Mouse (Mus musculus): ENCODE data around the gene Filip1l.
"Not testable (repeated sequence)": the region's sequence is repeated elsewhere in the genome, so short reads cannot be mapped to it uniquely, and the experiment has no call there.

Gene Filip1l

DNA sequence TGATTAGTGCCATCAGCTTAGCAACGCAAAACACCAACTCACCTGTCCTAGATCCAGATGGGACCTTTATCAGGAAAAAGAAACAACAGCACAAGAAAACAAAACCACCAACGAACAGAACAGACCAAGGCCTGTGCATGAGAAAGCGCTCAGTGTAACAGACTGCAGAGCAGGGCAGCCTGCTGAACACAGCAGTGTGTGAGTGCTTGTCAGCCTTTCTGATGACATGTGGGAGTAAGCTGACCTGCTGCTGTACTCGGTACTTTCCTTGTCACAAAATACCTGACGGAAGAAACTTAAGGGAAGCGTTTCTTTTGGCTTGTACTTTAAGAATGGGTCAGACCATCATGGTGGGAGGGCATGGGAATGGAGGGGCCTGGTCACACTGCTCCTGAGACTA lies 3.6 kb downstream of the Filip1l start:
- DNase-seq, result no peak

DNA sequence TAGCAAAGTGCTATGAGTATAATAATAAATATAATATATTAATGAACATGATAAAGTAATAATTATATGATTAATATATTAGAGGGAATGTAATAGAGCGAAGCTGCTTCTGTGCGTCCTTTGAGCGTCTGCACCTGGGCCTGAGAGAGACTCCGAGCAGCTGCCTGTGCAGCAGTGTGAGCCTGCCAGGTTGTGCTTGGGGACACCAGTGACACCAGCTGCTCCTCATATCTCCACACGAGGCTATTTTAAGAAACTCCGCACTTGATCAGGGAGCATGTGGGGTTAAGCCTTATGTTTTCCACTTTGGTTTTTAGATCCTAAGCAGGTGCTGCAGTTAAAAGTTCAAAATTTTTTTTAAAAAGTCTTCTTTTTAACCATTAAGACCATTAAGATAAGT lies 4.1 kb downstream of the Filip1l start:
- no peak for DNase-seq

DNA sequence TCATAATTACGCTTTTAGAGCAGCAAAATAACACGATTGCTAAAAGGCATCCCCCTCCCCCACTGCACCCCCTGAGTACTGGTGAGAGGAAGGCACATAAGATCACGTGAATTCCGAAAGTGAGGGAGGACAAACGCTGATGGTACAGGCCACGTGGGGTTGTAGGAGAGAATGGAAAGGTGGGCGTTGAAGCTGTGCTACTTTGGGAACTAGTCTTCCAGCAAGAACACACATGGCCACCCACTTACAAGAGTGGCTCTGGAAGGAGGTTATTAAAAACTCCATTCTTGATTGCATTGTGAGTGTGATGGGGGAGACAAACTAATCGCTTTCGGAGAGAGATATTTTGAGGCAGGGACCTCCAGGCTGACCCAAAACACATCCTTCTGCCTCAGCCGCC lies 6.4 kb downstream of the Filip1l start:
- no peak for DNase-seq

DNA sequence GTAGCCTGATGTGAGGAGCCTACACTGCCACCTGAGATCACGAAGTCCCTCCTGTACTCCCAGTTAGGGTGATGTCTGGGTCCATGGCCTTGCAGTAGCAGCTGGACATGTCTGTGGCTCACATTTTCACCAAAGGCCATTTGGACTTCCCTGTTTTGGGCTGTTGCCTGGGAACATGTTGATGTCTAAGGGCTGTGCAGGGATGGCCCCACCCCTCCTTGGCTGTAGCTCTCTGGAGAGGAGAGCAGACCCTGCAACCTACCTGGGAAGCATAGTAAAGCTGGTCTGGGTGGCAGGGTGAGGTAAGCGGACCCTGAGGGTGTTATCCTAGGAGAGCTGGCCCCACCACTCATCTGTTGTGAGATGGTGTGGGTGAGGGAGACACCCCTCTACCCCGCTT lies 7.9 kb downstream of the Filip1l start:
- no peak for DNase-seq

DNA sequence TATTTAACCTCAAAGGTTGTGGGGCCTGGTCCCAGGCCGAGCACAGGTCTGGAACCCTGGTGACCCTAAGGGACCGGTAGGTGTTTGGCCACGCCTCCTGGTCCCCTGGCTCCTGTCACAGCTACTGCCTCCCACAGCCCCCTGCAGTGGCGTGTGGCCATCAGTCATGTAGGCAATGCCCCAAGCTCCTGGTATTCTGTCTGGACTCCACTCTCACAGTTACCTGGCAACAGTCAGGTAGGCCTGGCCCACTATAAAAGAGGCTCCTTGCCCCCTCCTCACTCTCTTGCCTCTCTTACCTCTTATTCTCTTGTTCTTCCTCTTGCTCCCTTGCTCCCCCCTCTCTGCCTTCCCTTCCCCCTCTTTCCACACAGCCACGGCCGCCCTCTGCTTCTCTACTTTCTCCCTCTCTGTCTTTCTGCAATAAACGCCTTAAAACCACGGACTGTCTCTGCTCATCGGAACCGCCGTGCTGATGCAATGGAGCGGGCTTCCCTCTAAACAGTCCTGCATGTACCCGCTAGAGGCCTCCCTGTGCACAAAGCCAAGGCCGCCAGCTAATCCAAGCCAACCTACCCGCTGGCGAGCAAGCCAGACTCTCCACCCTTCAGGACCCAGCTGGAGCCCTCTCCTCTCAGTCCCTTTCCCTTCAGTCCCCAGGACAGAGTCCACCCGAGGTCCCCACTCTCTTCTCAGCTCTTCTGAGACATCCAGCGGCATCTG lies 9.9 kb downstream of the Filip1l start:
- peak; percentile 75 to 84 for DNase-seq

DNA sequence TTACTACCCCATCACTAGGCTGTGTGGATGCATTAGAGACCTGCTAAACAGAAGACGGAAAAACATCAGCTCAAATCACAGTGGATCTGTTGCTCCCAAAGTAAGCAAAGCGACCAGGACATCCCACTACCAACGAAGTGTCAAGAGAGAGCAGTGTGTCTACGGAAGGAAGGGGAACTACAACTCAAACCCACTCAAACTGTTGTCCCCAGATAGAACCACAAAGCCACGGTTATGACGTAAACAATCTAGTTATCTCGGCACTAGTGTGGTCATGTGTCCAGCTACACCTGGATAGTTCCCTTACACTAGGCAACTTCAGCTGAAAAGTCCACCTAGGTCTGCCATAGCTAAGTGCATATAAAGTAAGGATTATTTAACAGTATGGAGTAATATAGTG lies 11.6 kb downstream of the Filip1l start:
- no peak for DNase-seq

DNA sequence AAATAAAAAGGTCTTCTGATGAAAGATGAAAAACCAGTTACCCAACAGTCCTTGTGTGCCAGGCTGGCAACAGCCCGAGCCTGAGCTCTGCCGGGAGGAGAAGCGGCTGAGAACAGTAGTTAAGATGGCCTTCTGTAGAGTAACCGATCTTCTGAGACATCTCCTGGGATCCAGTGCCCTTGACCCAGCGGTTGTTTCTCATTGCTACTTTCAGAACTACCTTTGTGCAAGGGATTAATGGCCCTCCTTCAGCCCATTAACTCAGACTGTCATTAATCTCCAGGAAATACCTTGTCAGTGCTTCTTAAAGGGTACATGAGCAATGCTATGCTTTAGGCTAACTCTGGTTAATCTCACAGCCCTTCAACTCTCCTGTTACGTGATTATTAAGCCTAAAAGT lies 13.2 kb downstream of the Filip1l start:
- DNase-seq, result no peak

DNA sequence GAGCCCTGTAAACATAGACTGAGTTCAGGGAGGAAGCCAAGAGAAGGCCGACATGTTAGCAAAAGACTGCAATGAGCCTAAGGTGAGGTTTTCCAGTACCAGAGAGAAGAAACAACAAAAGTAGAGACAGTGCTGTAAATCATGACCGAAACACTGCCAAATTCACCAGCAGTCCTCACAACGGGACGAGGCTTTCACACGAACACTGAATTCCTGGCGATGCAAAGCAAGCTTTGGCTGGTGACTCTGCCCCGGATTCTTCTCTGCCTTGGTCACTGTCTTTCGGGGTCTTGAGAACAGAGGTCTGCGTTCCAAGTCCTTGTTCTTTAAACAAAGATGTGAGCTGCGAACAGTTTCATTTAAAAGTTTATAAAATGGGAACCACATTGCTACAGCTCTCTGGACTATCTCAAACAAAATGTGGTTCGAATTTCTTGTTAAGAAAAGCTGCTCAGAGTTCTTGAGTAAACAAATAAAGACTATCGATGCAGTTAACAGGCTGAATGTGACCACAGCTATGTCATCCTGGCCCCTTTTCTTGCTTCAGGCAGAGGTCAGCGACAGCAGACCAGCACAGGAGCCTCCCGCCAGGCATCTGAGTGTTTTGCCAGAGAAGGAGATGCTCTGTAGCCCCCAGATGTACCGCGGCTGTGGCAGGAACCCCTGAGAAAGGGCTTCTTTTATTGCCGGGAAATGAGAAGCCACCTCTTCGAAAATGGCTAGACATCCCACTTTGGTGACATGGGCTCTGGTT lies 14.2 kb downstream of the Filip1l start:
- DNase-seq, result peak; percentile 26 to 59

DNA sequence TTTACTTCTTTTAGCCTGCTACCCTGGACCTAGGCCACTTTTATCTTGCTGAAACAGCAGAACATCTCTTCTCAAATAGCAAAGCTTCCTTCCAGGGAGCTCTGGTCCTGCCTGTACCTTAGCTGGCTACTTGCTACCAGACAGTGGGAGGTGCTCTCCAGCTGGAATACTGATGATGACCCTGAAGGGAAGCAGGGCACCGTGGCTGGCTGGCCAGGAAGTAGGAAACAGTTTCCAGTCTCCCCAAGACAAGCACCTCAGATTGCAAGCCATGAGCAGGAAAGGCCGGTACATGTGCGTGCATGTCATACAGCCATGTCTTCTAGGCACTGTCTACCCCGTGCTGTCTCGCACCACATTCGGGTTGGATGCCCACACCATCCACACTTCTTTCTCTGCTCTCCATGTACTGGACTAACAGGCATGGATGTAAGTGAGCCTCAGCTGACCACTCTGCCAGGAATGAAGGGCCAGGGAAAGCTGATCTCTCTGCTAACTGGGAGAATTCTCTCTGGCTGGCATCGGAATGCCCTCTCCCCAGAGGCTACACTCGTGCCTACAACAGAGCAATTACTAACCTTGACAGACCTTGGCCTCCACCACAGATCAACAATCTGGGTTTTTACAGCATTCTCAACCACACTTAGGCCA lies 17.1 kb downstream of the Filip1l start:
- no peak for DNase-seq

DNA sequence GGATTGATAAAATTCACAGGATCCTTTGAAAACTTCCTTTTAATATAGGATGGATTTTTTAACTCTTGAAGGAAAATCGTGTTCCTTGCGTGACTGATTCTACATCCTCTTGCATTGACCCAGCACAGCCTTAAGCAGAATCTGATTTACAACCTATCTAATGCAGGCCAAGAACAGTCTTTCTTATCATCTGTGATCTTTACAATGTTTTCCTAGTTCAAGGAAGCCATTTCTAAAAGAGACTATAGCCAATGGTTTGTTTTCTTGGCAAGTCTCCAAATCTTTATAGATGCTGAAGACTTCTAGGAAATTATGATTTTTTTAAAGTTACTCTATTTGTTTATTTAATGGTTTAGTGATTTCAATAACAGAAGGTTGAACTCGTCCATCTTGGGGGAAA lies 19.3 kb downstream of the Filip1l start:
- DNase-seq, result no peak

DNA sequence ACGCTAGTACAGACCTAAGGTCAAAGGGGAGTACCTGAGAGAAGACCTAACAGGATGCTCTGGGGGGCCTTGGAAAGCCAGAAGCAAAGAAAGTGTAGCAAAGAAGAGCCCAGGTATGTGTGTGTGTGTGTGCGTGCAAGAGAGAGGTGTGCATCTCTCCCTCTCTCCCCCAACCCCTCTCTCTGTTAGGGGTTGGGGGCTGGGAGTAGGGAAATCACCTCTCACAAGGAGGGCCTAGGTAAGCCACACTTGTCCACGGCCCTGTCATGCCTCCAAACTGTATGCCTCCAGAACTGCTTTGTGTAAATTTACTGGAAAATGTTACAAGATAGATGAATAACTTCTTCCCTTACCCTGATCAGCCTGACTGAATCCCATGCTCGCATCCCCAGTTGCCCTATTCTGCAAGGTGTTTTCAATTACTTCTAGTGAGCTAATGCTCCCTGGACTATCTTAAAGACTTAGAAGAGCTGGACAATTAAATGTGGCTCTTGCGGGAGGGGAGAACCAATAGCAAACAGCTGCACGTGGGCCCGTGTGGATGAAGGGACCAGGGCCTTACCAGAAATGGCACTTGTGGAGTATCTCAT lies 22.4 kb downstream of the Filip1l start:
- no peak for DNase-seq

DNA sequence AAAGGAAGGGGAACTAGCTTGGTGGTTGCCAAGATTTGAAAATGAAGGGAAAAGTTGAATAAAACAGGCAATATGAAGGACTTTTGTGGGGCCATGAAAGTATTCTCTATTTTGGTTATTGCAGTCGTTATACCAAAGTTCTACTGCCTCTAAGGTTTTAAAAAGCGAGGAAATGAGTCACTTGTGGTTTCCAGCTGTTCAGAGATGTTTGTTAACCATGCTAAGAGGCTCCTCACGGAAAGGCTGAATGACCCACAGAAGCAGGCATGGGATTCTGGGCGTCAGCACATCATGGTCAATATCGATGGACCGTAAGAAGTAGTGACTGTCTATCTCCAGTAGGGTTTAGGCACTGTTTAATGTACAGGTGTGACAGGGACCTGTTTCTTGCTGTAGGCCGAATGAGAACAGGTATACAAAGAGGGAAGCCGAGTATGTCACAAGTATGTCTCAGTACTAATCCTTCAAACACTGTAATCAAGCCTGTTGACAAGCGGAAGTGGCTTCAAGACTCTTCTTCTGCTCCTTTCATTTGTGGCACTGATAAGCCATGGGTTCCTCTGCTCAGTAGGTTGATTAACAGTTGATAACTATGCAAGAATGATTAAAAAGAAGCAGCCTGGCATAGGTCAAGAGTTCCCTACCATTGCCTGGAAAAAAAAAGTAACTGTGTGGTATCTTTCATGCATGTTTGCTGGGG lies 25.9 kb downstream of the Filip1l start:
- DNase-seq, result no peak

DNA sequence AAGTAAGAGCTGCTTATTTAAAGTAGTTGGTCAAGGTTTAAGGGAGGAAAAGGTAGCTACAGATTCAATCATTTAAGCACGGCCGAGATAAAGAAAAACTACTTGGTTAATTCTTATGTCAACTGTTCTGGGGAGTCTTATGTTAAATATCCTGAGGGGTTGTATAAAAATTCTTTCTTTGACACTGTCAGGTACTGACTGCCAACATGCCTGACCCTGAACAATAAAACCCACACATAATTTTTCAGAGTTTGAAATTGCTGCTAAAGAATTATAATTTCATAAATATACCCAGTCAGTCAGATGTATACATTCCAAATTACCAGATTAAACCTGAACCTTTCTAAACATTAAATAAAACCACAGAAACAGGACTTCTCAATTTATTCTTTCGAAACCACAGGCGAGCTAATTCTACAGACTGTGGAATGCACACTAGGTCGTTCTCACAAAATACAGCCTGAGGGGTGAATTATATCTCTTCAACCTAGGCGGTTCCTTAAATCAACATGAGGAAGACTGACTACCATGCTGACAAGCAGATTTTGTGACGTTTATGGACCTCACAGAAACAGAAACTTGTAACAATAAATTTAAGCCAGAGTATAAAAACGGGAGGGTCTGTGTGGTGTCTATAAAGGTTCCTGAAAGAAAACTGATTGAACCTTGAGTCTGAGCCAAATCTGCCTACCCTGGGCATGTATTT lies 30.5 kb downstream of the Filip1l start:
- no peak for DNase-seq

DNA sequence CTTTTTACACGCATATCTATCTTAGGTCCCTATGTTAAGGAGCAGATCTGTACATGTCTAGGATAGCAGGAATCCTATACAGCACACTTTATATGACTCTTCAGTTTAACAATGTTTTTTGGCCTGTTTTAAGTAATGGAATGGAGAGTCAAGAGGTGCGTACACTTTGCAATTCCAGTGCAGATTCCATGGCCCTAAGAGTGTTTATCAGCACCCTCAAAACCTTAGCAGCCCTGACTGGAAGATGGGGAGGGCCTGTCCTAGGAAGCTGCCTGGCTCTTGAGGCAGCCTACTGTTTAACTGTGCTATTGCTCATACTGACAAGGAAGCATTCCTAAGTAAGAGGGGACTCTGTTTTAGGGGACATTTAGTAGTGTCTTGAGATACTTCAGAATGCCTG lies 31.4 kb downstream of the Filip1l start:
- no peak for DNase-seq

DNA sequence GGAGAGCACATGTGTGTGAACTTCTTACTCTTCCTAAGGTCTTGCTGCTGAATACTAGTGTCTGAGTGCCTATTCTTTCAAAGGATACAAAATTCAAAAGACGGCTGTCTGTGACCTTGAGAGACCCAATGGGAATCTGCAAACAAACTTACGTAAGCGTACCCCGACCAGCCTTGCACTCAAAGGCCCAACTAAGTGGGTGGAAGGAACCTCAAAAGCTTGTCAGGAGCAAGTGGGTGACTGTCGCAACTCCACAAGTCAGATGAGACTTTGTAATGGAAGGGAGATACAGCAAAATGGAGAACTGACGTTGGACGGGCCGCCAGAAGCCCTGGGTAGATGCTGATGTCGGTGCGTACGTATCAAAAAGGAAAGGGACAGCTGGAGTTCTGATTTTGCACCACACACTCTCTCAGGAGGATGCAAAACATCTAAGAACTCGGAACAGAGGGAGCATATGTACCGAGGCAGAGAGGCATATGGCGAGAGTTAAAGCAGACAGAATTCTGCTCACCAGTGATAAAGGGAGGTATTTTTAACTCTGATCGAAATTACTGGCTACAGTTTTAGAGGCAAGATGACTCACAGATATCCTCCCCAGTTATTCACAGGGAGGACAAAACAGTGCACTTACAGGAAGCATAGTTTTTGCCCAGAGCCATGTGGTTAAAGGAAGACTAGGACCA lies 36.8 kb downstream of the Filip1l start:
- DNase-seq, result no peak

DNA sequence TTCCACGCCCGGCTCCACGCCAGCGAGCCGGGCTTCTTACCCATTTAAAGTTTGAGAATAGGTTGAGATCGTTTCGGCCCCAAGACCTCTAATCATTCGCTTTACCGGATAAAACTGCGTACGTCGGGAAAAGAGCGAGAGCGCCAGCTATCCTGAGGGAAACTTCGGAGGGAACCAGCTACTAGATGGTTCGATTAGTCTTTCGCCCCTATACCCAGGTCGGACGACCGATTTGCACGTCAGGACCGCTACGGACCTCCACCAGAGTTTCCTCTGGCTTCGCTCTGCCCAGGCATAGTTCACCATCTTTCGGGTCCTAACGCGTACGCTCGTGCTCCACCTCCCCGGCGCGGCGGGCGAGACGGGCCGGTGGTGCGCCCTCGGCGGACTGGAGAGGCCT lies 38.3 kb downstream of the Filip1l start:
- DNase-seq, result not testable (repeated sequence)

DNA sequence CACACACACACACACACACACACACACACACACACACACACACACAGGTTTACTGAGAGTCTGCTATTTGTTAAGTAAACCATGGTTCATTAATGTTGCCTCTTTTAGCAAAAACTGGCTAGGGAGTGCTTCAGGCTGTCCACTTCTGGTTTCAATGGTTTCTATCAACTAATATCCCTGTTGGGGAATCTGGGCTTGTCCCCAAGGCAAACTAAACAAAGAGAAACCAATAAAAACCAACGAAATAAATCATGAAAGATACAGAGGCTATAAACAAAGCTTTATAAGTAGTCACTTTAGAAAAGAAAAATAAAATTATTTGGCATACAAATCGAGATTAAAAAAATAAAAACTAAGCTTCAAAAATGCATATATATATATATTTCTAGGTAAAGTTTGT lies 39.6 kb downstream of the Filip1l start:
- no peak for DNase-seq

DNA sequence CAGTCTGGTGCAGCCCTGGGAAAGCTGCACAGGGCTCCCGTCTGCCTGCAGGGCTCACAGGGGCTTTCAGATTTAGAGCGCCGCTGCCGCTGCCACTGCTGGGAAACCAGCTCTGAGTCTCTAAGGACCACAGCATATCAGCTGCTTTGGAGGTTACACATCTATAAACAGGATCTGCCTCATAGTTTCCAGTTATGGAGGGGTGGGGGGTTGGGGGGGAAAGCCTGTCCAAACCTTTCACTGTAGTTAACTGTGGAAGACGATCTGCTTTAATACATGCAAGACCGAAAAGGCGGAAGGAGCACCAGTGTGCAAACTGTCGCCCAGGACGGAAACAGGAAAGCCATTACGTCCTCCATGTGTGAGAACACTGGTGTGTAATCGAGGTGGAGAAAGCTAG lies 40.3 kb downstream of the Filip1l start:
- DNase-seq, result peak; percentile 57 to 73

DNA sequence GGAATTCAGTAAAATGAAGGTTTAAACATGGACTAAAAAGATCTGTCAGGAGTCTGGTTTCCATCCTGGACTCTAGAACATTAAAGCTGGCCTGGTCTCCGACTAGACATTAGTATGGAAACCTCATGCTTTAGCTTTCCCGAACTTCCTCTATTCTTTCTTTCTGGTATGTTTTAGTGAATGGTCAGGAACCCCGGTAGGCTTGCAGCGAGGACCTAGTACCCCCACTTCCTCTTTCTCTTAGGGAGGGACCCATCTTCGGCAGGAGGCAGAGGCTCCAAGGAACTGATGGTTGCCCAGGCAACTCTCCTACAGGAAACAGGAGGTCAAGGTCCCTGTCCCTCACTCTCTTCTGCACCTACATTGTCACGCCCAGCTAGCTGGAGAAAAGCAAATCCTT lies 43.4 kb downstream of the Filip1l start:
- no peak for DNase-seq

DNA sequence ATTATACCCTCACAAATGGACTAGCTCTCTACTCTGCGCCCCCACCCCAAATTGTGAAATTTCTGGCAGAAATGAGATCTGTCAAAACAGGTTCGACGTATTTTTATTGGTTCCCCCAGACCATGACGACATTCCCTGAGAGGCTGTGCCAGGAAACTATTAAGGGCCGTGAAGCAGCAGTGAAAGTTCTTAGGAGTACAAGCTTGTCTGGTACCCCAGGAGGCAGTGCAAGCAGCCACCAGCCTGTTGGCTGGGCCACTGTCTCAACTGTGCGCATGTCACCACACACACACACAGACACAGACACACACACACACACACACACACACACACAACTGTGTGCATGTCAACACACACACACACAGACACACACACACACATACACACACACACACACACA lies 45.0 kb downstream of the Filip1l start:
- DNase-seq, result no peak

DNA sequence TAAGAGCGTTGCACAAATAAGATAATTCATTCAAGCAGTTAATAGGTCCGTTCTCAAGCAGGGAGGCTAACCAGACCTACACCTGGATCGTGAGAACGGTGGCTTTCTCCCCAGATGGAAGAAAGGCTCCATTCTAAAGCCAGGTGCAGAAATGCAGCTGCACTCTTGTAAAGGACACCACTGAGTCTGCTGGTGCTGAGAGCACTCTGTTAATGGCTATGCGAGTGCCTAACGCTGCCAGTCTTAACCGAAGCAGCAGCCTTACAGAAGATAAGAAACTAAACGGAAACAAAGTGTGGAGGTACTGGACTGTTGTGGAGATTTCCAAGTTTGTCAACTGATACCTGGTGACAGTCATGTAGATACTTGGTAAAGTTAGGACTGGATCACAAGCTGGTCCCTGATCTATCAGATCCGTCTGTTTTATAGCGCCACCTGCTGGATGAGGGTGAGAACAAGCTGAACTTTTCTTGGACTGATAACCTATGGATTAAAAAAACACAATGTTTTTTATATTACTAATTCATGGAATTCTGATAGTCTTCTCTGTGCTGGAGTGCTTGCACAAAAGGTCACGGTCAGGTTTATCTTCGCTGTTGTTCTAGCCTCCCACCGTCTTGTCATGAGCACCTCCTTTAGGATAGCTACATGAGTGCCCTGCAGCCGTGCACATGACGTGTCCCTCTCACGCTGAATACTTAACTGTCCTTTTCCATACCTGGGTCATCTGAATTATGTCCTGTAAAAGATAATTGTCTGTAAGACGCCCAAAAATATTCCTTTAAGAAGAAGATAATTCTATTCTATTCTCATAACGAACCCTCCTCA lies 45.7 kb downstream of the Filip1l start:
- peak in 1 of 2 experiments; percentile 82 for DNase-seq

Data from lung, postnatal 4 days (tissue).